Mouse (Mus musculus): ENCODE measurements around the gene Asb10. TPM values are rescaled to one million over a fixed set of nuclear protein-coding genes. Genes with fewer than 3 reads are reported as not detected.
"Not testable (repeated sequence)": the region's sequence is repeated elsewhere in the genome, so short reads cannot be mapped to it uniquely, and the experiment has no call there.

Gene Asb10
- polyA plus RNA-seq, 1 experiment from 2014 or later, result 0.38 TPM

GRCm38 (mm10) chr5:24576801-24577182 lies 36.0 kb upstream of the Asb10 start:
- no peaks in the 10 kb centered on the region for H3K9me3 ChIP-seq (ENCODE audit: control insufficient read depth, low read length)
- peak overlapping the region; percentile 73 for H3K9ac ChIP-seq (ENCODE audit: low read length)
- DNase-seq (ENCODE audit: low spot score) (peak; percentile 57), ATAC-seq (ENCODE audit: insufficient read depth, low FRiP score, low TSS enrichment) (peak; percentile 45)
- peaks cover 13% of the 10 kb centered on the region for H3K36me3 ChIP-seq (ENCODE audit: control insufficient read depth, insufficient read depth, low read length)
- peaks cover 3% of the 10 kb centered on the region; the same call in 1 of the 2 replicates for H3K4me1 ChIP-seq (ENCODE audit: control insufficient read depth, insufficient read depth, low read length)
- no peaks in the 10 kb centered on the region for H3K27me3 ChIP-seq (ENCODE audit: control insufficient read depth, insufficient read depth, low read length)
- under 1% methylated on average over 32 of the region's 32 CpGs for WGBS
- peak overlapping the region; percentile 81 for H3K4me2 ChIP-seq (ENCODE audit: low read depth)
- H3K27ac ChIP-seq (ENCODE audit: low read depth, low read length), result peak overlapping the region; percentile 56; the same call in 1 of the 2 replicates
- peak overlapping the region; percentile 80 for H3K4me3 ChIP-seq (ENCODE audit: low read depth, low read length)

- Histone ChIP-seq H3K27ac (ENCODE audit: low read depth, low read length) (no peak overlapping the region), H3K9me3 (ENCODE audit: control insufficient read depth, low read length) (no peaks in the 10 kb centered on the region), H3K4me1 (ENCODE audit: control insufficient read depth, insufficient read depth, low read length) (peaks cover 3% of the 10 kb centered on the region; the same call in 1 of the 2 replicates), H3K4me3 (ENCODE audit: low read depth, low read length) (no peak overlapping the region; the same call in 1 of the 2 replicates), H3K27me3 (ENCODE audit: control insufficient read depth, insufficient read depth, low read length) (no peaks in the 10 kb centered on the region), H3K36me3 (ENCODE audit: control insufficient read depth, insufficient read depth, low read length) (peaks cover 13% of the 10 kb centered on the region), H3K4me2 (ENCODE audit: low read depth) (peak overlapping the region; percentile 81), H3K9ac (ENCODE audit: low read length) (no peak overlapping the region)
- 96% methylated on average over 1 of the region's 1 CpGs for WGBS
- ATAC-seq (ENCODE audit: insufficient read depth, low FRiP score, low TSS enrichment) (no peak), DNase-seq (ENCODE audit: low spot score) (no peak)
These were observed 35.2 kb upstream of the Asb10 start for GRCm38 (mm10) chr5:24575948-24576347.

DNA sequence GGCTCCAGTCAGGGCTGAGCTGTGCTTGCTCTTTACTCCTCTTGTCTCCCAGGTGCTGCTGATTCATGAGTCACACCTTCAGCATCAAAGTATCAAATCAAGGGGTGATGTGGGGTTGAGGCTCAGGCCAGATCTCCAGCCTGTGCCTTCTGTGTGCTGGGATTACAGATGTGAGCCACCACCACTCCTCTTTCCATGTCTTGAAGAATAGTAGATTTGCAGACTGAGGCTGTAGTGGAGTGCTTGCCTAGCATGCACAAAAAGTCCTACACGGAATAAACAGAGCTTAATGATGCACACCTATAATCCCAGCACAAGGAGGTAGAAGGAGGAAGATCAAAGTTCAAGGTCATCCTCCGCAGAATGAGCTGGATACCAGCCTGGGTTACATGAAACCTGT lies 15.9 kb upstream of the Asb10 start, which contains the start of gene 4931409K22Rik:
Gene 4931409K22Rik (minus strand): TSS at position 101 of the 400 bp plus-strand sequence.
- no peak within 1 kb of the TSS for H3K9ac ChIP-seq (ENCODE audit: low read length)
- no peak within 1 kb of the TSS for H3K27ac ChIP-seq (ENCODE audit: low read depth, low read length)
- ATAC-seq (ENCODE audit: insufficient read depth, low FRiP score, low TSS enrichment) (no peak), DNase-seq (ENCODE audit: low spot score) (no peak)
- WGBS, result 76% methylated on average over 2 of the region's 2 CpGs
- H3K9me3 ChIP-seq (ENCODE audit: control insufficient read depth, low read length), result no peaks in the 10 kb centered on the region
- no peak within 1 kb of the TSS for H3K4me3 ChIP-seq (ENCODE audit: low read depth, low read length)
- H3K4me1 ChIP-seq (ENCODE audit: control insufficient read depth, insufficient read depth, low read length), result no peaks in the 10 kb centered on the region
- no peaks in the 10 kb centered on the region for H3K27me3 ChIP-seq (ENCODE audit: control insufficient read depth, insufficient read depth, low read length)
- no peaks in the 10 kb centered on the region for H3K36me3 ChIP-seq (ENCODE audit: control insufficient read depth, insufficient read depth, low read length)
- H3K4me2 ChIP-seq (ENCODE audit: low read depth), result no peak within 1 kb of the TSS

- not testable (repeated sequence) for H3K36me3 ChIP-seq (ENCODE audit: control insufficient read depth, insufficient read depth, low read length); H3K4me2 ChIP-seq (ENCODE audit: low read depth); H3K4me1 ChIP-seq (ENCODE audit: control insufficient read depth, insufficient read depth, low read length); H3K9me3 ChIP-seq (ENCODE audit: control insufficient read depth, low read length); H3K4me3 ChIP-seq (ENCODE audit: low read depth, low read length); ATAC-seq (ENCODE audit: insufficient read depth, low FRiP score, low TSS enrichment); DNase-seq (ENCODE audit: low spot score); H3K9ac ChIP-seq (ENCODE audit: low read length); H3K27ac ChIP-seq (ENCODE audit: low read depth, low read length); H3K27me3 ChIP-seq (ENCODE audit: control insufficient read depth, insufficient read depth, low read length)
- 90% methylated on average over 7 of the region's 7 CpGs for WGBS
These were observed 14.6 kb upstream of the Asb10 start for GRCm38 (mm10) chr5:24555335-24555734.

- DNase-seq (ENCODE audit: low spot score) (peak; percentile 24), ATAC-seq (ENCODE audit: insufficient read depth, low FRiP score, low TSS enrichment) (no peak)
- WGBS, result 69% methylated on average over 5 of the region's 5 CpGs
- H3K9ac ChIP-seq (ENCODE audit: low read length), result no peak overlapping the region
- peaks cover 9% of the 10 kb centered on the region for H3K4me1 ChIP-seq (ENCODE audit: control insufficient read depth, insufficient read depth, low read length)
- H3K27me3 ChIP-seq (ENCODE audit: control insufficient read depth, insufficient read depth, low read length), result no peaks in the 10 kb centered on the region
- no peak overlapping the region for H3K4me2 ChIP-seq (ENCODE audit: low read depth)
- no peak overlapping the region for H3K4me3 ChIP-seq (ENCODE audit: low read depth, low read length)
- H3K9me3 ChIP-seq (ENCODE audit: control insufficient read depth, low read length), result no peaks in the 10 kb centered on the region
- no peaks in the 10 kb centered on the region for H3K36me3 ChIP-seq (ENCODE audit: control insufficient read depth, insufficient read depth, low read length)
- no peak overlapping the region for H3K27ac ChIP-seq (ENCODE audit: low read depth, low read length)
These were observed 13.0 kb upstream of the Asb10 start for GRCm38 (mm10) chr5:24553621-24554244.

DNA sequence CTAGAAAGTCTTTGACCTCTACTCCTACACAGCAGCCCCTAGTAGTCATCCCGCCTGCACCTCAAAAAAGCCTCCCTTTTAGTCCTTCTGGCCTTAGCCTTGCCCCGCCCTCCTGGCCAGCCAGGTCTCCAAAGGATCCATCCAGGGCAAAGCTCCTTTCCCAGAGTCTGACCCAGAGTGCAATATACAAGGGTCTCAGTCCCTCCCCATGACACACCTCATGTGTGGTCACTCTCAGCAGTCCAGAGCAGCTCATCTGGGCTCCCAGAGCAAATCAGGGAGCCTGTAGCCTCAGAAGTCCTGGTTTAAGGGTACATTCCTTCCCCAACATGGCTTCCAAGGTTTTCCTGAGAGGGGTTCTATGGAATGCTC lies 10.5 kb upstream of the Asb10 start:
- no peaks in the 10 kb centered on the region for H3K36me3 ChIP-seq (ENCODE audit: control insufficient read depth, insufficient read depth, low read length)
- no peaks in the 10 kb centered on the region for H3K27me3 ChIP-seq (ENCODE audit: control insufficient read depth, insufficient read depth, low read length)
- no peak overlapping the region for H3K4me3 ChIP-seq (ENCODE audit: low read depth, low read length)
- no peak overlapping the region for H3K4me2 ChIP-seq (ENCODE audit: low read depth)
- no peak overlapping the region for H3K27ac ChIP-seq (ENCODE audit: low read depth, low read length)
- H3K4me1 ChIP-seq (ENCODE audit: control insufficient read depth, insufficient read depth, low read length), result peaks cover 9% of the 10 kb centered on the region
- no peaks in the 10 kb centered on the region for H3K9me3 ChIP-seq (ENCODE audit: control insufficient read depth, low read length)
- 44% methylated on average over 2 of the region's 2 CpGs for WGBS
- H3K9ac ChIP-seq (ENCODE audit: low read length), result 0 out of 2 replicates have a peak overlapping the region, but pooled peaks have one; percentile 35
- ATAC-seq (ENCODE audit: insufficient read depth, low FRiP score, low TSS enrichment) (0 out of 2 replicates have a peak, but pooled peaks have one; percentile 18), DNase-seq (ENCODE audit: low spot score) (no peak)

DNA sequence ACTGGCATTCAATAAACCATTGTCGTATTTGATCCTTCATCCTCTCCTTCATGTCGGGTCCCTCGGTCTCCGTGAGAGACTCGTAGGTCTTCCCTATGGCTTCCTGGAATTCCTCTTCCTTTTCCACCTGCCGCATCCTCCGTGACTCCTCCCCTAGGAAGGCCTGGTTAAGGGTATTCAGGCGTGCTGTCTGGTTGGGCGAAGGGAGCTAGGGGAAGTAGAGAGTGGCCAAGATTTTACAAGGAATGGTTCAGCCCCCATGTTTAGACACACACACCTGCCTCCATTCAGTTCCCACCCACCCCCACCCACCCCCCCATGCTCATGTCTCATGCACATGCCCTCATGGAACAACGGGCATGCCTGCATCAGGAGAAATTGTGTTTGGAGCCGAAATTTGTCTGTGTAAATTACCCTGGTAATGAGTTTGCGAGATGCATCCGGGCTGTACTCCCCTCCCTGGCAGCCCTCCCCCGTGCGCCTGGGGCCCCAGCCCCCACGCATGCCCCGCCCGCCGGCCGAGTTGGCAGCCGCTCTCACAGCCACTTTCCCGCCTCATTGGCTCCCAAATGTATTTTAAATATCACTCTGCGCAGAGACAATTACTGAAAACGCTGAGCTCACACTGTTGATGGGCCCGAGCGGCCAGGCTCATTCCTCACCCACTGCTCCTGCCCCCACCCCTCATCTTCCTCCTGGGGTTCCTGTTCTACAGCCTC lies 10.0 kb upstream of the Asb10 start:
- Histone ChIP-seq H3K27ac (ENCODE audit: low read depth, low read length) (no peak overlapping the region), H3K9ac (ENCODE audit: low read length) (no peak overlapping the region), H3K27me3 (ENCODE audit: control insufficient read depth, insufficient read depth, low read length) (no peaks in the 10 kb centered on the region), H3K4me1 (ENCODE audit: control insufficient read depth, insufficient read depth, low read length) (peaks cover 9% of the 10 kb centered on the region), H3K4me3 (ENCODE audit: low read depth, low read length) (no peak overlapping the region), H3K36me3 (ENCODE audit: control insufficient read depth, insufficient read depth, low read length) (no peaks in the 10 kb centered on the region), H3K4me2 (ENCODE audit: low read depth) (peak overlapping the region; percentile 27; the same call in 1 of the 2 replicates), H3K9me3 (ENCODE audit: control insufficient read depth, low read length) (no peaks in the 10 kb centered on the region)
- WGBS, result 29% methylated on average over 26 of the region's 26 CpGs
- DNase-seq (ENCODE audit: low spot score) (peak; percentile 68), ATAC-seq (ENCODE audit: insufficient read depth, low FRiP score, low TSS enrichment) (peak; percentile 70; the same call in 1 of the 2 replicates)

- Histone ChIP-seq H3K36me3 (ENCODE audit: control insufficient read depth, insufficient read depth, low read length) (no peaks in the 10 kb centered on the region), H3K4me2 (ENCODE audit: low read depth) (no peak overlapping the region), H3K9ac (ENCODE audit: low read length) (no peak overlapping the region), H3K4me1 (ENCODE audit: control insufficient read depth, insufficient read depth, low read length) (no peaks in the 10 kb centered on the region), H3K9me3 (ENCODE audit: control insufficient read depth, low read length) (no peaks in the 10 kb centered on the region), H3K27ac (ENCODE audit: low read depth, low read length) (no peak overlapping the region), H3K27me3 (ENCODE audit: control insufficient read depth, insufficient read depth, low read length) (no peaks in the 10 kb centered on the region; the same call in 1 of the 2 replicates), H3K4me3 (ENCODE audit: low read depth, low read length) (no peak overlapping the region)
- WGBS, result 77% methylated on average over 7 of the region's 7 CpGs
- ATAC-seq (ENCODE audit: insufficient read depth, low FRiP score, low TSS enrichment) (no peak), DNase-seq (ENCODE audit: low spot score) (no peak)
These were observed 1.9 kb upstream of the Asb10 start for GRCm38 (mm10) chr5:24542643-24543042.
